Mouse (Mus musculus) limb, embryonic 13.5 days (tissue): ENCODE results near the gene Emcn. TPM values are rescaled to one million over a fixed set of nuclear protein-coding genes. Genes with fewer than 3 reads are reported as not detected.

Experiments used
- ATAC-seq: fragments of 200-750 bp; cut with Nextera tagmentation; 2 replicates; pipeline ENCODE4 v1.8.0; 2017; ENCODE audit warnings: low read depth, moderate number of reproducible peaks, moderate TSS enrichment; ENCODE audit not compliant: low FRiP score
- H3K27ac ChIP-seq: fragments of 300-500 bp; sonication (generic); 2 replicates; pipeline ENCODE4 v1.5.1; 2015; ENCODE audit warnings: inconsistent platforms, mild to moderate bottlenecking, moderate library complexity
- H3K27me3 ChIP-seq: fragments of 300-500 bp; sonication (generic); 2 replicates; pipeline ENCODE4 v1.6.1; 2015; ENCODE audit warnings: mild to moderate bottlenecking, inconsistent platforms
- H3K36me3 ChIP-seq: fragments of 300-500 bp; sonication (generic); 2 replicates; pipeline ENCODE4 v1.6.1; 2015; ENCODE audit warnings: inconsistent platforms, mild to moderate bottlenecking, moderate library complexity
- H3K4me1 ChIP-seq: fragments of 300-500 bp; sonication (generic); 2 replicates; pipeline ENCODE4 v1.6.1; 2015; ENCODE audit warnings: inconsistent platforms
- H3K4me2 ChIP-seq: fragments of 300-500 bp; sonication (generic); replicated peaks from 2 replicates; pipeline ENCODE4 v1.6.1; 2015; ENCODE audit warnings: inconsistent platforms, mild to moderate bottlenecking, moderate library complexity
- H3K4me3 ChIP-seq: fragments of 300-500 bp; sonication (generic); 2 replicates; pipeline ENCODE4 v1.5.1; 2015; ENCODE audit warnings: moderate library complexity, mild to moderate bottlenecking, inconsistent platforms
- H3K9ac ChIP-seq: fragments of 300-500 bp; sonication (generic); 2 replicates; pipeline ENCODE4 v1.6.1; 2015; ENCODE audit warnings: mild to moderate bottlenecking, inconsistent platforms
- H3K9me3 ChIP-seq: fragments of 300-500 bp; sonication (generic); 2 replicates; pipeline ENCODE4 v1.6.1; 2016; ENCODE audit warnings: inconsistent platforms
- WGBS: fragments of 180-500 bp; shearing (Covaris S2); methylation state at CpG from one replicate; pipeline ENCODE4 v1.1.7; 2015; 5-methylcytosine and 5-hydroxymethylcytosine counted together
- polyA plus RNA-seq: library from polyadenylated mRNA; unstranded; fragments of >200 nt; fragmentation: Nextera tagmentation; extraction: Ambion mirVana; gene quantifications from 2 replicates; pipeline ENCODE4 v1.2.1, GENCODE M21; 2015

The Emcn gene
- polyA plus RNA-seq, 1 experiment from 2014 or later = 37.6 TPM

DNA sequence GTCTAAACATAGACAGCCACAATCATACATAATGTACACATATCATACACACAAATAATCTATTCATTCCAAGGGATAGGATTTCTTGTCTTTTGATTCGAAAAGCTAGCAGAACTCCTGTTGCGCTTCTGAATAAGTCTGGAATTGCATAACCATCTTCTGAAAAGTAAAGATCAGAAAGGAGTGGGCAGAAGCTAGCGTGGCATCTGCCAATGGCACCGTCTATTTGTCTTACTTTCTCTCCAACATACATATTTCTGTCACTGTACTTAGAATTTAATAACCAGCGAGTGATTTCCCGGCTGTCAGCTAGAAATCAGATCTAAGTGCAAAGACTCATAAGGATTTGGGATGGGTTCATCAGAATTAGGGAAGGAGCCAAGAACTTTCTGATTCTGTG, 88.6 kb downstream of the Emcn start:
- Histone ChIP-seq H3K27ac (no peak overlapping the region), H3K4me2 (no peak overlapping the region), H3K4me1 (no peaks in the 10 kb centered on the region), H3K27me3 (no peaks in the 10 kb centered on the region), H3K9ac (no peak overlapping the region), H3K9me3 (peaks cover 4% of the 10 kb centered on the region), H3K4me3 (no peak overlapping the region), H3K36me3 (no peaks in the 10 kb centered on the region)
- 95% methylated on average over 6 of the region's 6 CpGs for WGBS
- no peak for ATAC-seq

DNA sequence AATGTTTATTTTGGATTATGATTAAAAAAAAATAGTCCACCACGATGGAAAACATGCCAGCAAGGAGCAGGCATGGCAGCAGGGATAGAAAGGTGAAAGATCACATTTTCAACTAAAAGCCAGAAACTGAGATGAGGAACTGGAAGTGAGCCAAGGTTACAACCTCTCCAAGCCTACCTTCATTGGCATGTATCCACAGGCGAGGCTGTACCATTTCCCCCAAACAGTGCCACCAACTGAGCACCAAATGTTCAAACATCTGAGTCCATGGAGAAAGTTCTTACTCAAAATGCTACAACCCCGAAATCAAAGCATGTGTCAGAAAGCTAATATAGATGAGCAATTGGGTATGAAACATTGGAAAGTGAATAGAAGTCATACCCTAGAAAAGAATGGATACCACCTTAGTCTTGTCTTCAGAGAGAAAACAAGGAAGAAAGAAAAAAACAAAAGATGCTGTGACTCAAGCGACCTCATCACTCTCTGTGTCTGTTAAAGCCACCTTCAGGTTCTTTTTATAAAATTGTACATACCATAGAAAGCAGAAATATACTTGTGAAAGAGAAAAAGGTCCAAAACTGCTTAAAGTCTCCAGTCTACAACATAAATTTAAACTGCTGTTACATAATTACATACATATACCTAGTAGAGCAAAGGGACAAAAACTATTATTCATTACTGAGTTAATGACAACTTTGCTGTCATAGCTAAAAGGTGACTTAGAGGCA, 124.2 kb downstream of the Emcn start:
- no peak overlapping the region for H3K4me2 ChIP-seq
- WGBS = 60% methylated on average over 4 of the region's 4 CpGs
- H3K27me3 ChIP-seq = no peaks in the 10 kb centered on the region
- H3K9me3 ChIP-seq = no peaks in the 10 kb centered on the region
- no peak overlapping the region for H3K4me3 ChIP-seq
- H3K36me3 ChIP-seq = no peaks in the 10 kb centered on the region
- H3K4me1 ChIP-seq = no peaks in the 10 kb centered on the region
- no peak overlapping the region for H3K9ac ChIP-seq
- no peak for ATAC-seq
- H3K27ac ChIP-seq = no peak overlapping the region

DNA sequence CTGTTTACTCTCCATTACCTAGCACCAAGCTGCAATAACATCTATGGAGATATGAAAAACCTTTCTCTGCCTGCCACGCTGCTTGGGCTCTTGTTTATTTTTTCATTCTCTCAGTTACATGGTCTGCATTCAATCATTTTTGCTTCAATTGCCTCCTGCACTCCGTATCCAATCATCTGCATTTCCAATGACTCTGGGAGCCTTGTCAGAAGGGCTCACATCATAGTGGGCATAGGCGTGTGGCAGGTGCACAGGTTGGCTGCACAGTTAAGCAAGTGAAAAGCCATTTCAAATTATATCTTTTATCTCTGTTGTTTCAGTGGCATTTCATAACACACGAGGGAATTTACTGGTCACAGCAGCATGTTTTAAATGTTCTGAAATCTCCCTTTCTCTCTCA, 125.1 kb downstream of the Emcn start:
- Histone ChIP-seq H3K4me2 (no peak overlapping the region), H3K36me3 (no peaks in the 10 kb centered on the region), H3K4me3 (no peak overlapping the region), H3K4me1 (no peaks in the 10 kb centered on the region), H3K27me3 (no peaks in the 10 kb centered on the region), H3K9ac (no peak overlapping the region), H3K9me3 (no peaks in the 10 kb centered on the region), H3K27ac (no peak overlapping the region)
- 63% methylated on average over 4 of the region's 4 CpGs for WGBS
- ATAC-seq = no peak

DNA sequence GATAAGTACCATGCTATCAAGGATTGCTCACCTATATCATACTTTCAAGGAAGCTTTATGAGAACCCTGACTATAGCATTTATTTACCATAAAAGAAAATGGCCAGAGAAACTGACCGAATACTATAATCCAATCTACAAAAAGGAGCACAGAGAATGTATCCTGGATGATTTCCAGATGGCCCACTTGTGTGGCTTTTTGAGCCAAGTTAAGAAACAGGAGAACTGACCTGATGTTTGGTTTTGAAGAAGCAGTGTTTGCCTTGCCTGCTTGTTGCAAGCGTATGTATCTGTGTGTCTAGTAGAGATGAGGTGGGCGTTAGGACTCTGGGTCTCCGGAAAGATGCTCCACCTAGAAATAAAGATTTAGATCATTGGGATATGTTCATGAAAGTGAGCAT, 125.9 kb downstream of the Emcn start:
- WGBS = 85% methylated on average over 4 of the region's 4 CpGs
- no peak for ATAC-seq

DNA sequence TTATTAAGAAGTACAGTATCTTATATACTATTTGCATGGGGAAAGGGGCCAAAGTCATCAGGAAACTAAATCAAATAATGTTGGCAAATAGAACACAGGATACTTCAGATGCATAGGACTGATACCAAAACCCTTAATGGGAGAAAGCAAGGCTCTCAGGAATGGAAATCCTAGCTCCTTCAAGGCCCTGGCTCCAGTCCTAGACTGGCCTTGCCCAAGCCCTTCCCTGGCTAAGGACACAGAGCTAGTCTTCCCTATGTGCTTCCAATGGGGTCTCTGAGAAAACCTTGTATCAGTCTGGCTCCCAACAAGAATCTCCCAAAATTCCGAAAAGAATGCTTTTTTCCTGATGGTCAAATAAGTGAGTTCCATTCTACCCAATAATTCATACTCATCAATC, 126.5 kb downstream of the Emcn start:
- no peaks in the 10 kb centered on the region for H3K36me3 ChIP-seq
- H3K27me3 ChIP-seq = no peaks in the 10 kb centered on the region
- no peak for ATAC-seq
- no peak overlapping the region for H3K4me2 ChIP-seq
- H3K9me3 ChIP-seq = no peaks in the 10 kb centered on the region
- H3K4me1 ChIP-seq = no peaks in the 10 kb centered on the region
- 93% methylated on average over 1 of the region's 1 CpGs for WGBS
- no peak overlapping the region for H3K27ac ChIP-seq
- no peak overlapping the region for H3K9ac ChIP-seq
- no peak overlapping the region for H3K4me3 ChIP-seq

More for the DNA sequence above, 125.9 kb downstream of the Emcn start:
- H3K36me3 ChIP-seq = no peaks in the 10 kb centered on the region
- no peaks in the 10 kb centered on the region for H3K4me1 ChIP-seq
- no peak overlapping the region for H3K9ac ChIP-seq
- H3K4me3 ChIP-seq = no peak overlapping the region
- H3K27ac ChIP-seq = no peak overlapping the region
- H3K9me3 ChIP-seq = no peaks in the 10 kb centered on the region
- H3K27me3 ChIP-seq = no peaks in the 10 kb centered on the region
- no peak overlapping the region for H3K4me2 ChIP-seq

DNA sequence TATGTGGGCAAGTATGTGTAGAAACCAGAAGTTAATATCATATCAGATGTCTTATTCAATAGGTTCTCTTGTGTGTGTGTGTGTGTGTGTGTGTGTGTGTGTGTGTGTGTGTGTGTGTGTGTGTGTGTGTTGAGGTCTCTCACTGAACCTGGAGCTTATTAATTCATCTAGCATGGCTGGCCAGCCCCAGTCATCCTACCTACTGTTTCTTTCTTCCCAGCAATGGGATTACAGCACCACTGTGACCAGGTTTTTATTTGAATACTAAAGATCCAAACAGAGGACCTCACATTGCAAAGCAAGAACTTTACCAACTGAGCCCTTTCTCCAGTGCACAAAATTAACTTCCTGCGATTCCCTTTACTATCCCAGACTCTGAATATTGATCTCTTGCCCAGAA, 131.3 kb downstream of the Emcn start:
- Histone ChIP-seq H3K9ac (no peak overlapping the region), H3K27me3 (no peaks in the 10 kb centered on the region), H3K4me1 (no peaks in the 10 kb centered on the region), H3K4me3 (no peak overlapping the region), H3K4me2 (no peak overlapping the region), H3K36me3 (no peaks in the 10 kb centered on the region), H3K27ac (no peak overlapping the region), H3K9me3 (no peaks in the 10 kb centered on the region)
- WGBS = 80% methylated on average over 1 of the region's 1 CpGs
- ATAC-seq = no peak

DNA sequence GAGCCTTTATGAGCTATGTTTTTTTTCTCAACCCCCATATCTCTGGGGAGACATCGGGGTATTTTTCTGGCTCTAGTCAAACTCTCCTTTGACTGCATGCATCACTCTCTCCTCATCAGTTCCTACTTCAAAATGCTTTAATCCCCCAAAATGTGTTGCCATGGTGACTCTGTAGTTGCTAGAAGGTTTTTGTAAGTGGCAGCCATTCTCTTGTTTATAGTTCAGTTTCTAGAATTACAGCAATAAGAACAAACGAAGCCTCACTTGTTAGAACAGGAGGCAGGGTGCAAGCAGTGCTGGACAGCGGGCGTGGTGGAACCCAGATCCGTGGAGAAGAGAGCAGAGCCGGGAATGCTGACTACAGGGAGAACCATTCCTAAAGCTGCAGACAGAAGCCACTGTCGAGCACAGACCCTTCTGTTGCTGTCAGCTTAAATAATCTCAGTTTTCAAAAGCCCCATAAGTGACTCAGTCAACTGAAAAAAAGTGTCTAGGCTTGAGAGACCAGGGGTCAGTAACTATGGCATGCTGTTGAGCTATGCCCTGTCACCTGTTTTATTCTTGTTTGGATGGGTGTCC, 139.0 kb downstream of the Emcn start:
- Histone ChIP-seq H3K27ac (no peak overlapping the region), H3K4me1 (peaks cover 3% of the 10 kb centered on the region; the same call in 1 of the 2 replicates), H3K4me3 (no peak overlapping the region), H3K9ac (no peak overlapping the region), H3K36me3 (no peaks in the 10 kb centered on the region), H3K4me2 (no peak overlapping the region), H3K9me3 (0 out of 2 replicates have a peak, but pooled peaks cover 3% of the 10 kb centered on the region), H3K27me3 (no peaks in the 10 kb centered on the region)
- ATAC-seq = 0 out of 2 replicates have a peak, but pooled peaks have one; percentile 28
- 53% methylated on average over 7 of the region's 7 CpGs for WGBS

DNA sequence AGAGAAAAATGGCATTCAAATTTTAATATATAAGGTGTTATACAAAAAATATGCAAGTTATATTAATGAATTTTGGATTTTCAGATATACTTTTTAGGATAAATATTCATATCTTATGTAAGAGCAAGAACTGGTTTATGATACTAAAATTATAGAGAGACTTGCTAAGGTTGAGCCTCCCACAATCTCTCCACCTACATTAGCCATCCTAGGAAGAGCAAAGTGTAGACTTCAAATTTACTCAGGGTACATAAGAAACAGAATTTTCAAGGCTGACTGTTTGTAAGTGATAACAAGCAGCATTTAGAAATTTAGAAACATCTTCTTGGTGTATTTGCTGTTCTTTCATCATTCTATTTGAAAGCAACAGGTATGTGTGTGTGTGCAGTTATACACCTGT, 140.3 kb downstream of the Emcn start:
- H3K27ac ChIP-seq = no peak overlapping the region
- H3K4me3 ChIP-seq = no peak overlapping the region
- H3K27me3 ChIP-seq = no peaks in the 10 kb centered on the region
- no peaks in the 10 kb centered on the region for H3K36me3 ChIP-seq
- H3K4me2 ChIP-seq = no peak overlapping the region
- H3K4me1 ChIP-seq = peaks cover 3% of the 10 kb centered on the region; the same call in 1 of the 2 replicates
- no peak for ATAC-seq
- H3K9ac ChIP-seq = no peak overlapping the region
- 0 out of 2 replicates have a peak, but pooled peaks cover 3% of the 10 kb centered on the region for H3K9me3 ChIP-seq
